Mouse (Mus musculus): Measurements from ENCODE around the gene Tsn. TPM values are rescaled to one million over a fixed set of nuclear protein-coding genes. Genes with fewer than 3 reads are reported as not detected.

The Tsn gene
- polyA plus RNA-seq, 1 experiment: 33.2 TPM

DNA sequence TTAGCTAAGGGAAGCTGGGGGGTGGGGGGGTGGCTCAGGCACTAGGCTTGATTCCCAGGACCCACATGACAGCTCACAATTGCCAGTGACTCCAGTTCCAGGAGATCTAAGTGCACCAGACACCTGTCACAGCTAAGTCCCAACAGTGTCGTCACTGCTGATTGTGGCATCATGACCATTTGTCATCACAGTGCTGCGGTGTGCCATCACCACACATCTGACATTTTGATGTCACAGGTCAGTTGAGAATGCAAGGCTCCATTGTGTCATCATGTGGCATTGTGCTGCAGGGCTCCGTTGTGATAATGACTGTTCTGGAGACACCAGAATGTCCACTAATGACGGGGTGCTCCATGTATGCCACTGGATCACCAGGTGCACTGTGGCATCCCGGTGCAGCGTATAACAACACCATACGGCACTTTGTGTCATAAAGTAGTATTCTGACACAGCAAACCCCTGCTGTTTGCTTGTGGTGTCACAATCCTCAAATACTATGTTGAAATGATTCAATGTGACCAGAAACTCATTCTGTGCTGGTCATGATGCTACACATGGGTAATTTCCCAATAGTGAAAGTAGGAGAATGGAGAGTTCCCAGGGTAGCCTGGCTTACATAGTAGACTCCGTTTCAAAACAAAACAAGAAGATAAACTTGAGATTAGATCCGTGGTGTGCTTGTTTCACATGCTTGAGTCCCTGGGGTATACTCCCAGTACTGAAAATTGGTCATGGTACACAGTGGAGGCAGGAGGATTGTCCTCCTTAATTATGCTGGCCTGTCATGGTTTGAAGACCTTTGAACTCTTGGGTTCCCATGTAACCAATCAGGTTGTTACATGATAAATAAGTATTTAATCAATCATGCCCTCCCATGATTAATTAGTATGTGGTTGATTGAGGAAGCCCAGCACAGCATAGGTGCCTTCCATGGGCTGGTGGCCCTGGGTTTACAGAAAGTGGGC is 23.5 kb upstream of the Tsn start:
- no peak for TF ChIP-seq POLR2A (IDR thresholded peaks at IDR 0.05; ENCODE audit: low read depth, low read length)
- H3K4me1 ChIP-seq (ENCODE audit: control insufficient read depth, insufficient read depth, insufficient read length): no peaks in the 10 kb centered on the region; the same call in 1 of the 2 replicates
- peaks cover 30% of the 10 kb centered on the region for H3K36me3 ChIP-seq (ENCODE audit: control insufficient read depth, insufficient read depth, low read length)
- no peak overlapping the region for H3K27ac ChIP-seq (ENCODE audit: insufficient read depth, low read length)
- no peak overlapping the region for H3K4me3 ChIP-seq (ENCODE audit: extremely low read depth, insufficient read depth, insufficient read length)
- no peaks in the 10 kb centered on the region for H3K27me3 ChIP-seq (ENCODE audit: control insufficient read depth, insufficient read depth, low read length)
- WGBS: 85% methylated on average over 9 of the region's 9 CpGs
- no peak for DNase-seq (ENCODE audit: low read depth in 1 of 2, low spot score in 2 of 2)

DNA sequence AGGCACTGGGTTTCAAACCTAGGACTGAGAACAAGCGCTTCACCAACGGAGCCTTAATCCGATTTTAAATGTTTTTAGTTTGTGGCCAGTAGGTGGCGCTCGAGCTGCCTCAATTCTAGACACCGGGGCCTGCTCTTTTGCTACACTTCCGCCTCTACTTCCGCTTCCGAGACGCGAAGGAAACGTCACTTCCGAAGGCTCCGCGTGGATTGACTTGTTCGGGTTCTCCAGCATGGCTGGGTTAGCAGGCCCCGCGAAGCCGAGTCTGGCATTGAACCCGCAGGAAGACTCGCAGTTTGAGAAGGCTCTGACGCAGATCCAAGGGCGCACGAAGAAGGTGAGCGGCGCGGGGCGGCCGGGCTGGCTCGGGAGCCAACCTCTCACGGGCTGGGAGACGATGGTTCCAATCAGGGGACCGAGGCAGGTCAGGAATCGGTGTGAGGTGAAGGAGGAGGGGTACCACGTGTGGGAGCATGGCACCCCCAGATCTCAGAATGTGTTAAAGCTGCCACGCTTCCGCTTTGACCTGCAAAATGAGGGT is 10.2 kb upstream of the Tsn start, which contains the start of gene Nifk:
TSS of gene Nifk (plus strand) at position 179 of the 541 bp plus-strand sequence.
- Histone ChIP-seq H3K4me3 (ENCODE audit: extremely low read depth, insufficient read depth, insufficient read length) (peak within 1 kb of the TSS; percentile 68), H3K27me3 (ENCODE audit: control insufficient read depth, insufficient read depth, low read length) (no peaks in the 10 kb centered on the region), H3K27ac (ENCODE audit: insufficient read depth, low read length) (0 out of 2 replicates have a peak within 1 kb of the TSS, but pooled peaks have one; percentile 4), H3K36me3 (ENCODE audit: control insufficient read depth, insufficient read depth, low read length) (peaks cover 13% of the 10 kb centered on the region), H3K4me1 (ENCODE audit: control insufficient read depth, insufficient read depth, insufficient read length) (peaks cover 5% of the 10 kb centered on the region; the same call in 1 of the 2 replicates)
- peak; percentile 88 to 91 for DNase-seq (ENCODE audit: low read depth in 1 of 2, low spot score in 2 of 2)
- WGBS: under 1% methylated on average over 37 of the region's 37 CpGs
- TF ChIP-seq POLR2A (IDR thresholded peaks at IDR 0.05; ENCODE audit: low read depth, low read length) (peak; percentile 33; the same call in 1 of the 2 replicates), CTCF (IDR thresholded peaks at IDR 0.05; ENCODE audit: extremely low read depth, insufficient read depth, insufficient read length, insufficient replicate concordance) (peak; percentile 74; the same call in 1 of the 2 replicates)

DNA sequence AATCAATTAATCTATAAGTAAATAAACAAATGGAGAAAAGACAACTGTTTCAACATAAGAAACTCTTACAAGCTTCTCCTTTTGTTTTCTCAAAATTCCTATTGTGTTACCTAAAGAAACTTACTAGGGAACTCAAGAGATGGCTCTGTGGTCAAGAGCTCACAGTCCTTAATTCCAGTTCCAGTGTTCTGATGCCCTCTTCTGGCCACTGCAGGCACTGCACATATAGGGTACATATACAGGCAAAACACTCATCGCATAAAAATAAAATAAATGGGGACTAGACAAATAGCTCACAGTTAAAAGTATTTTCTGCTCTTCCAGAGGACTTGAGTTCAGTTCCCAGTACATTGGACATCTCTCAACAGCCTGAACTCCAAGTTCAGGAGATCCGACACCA is 9.2 kb upstream of the Tsn start:
- WGBS: 72% methylated on average over 2 of the region's 2 CpGs
- DNase-seq (ENCODE audit: low read depth in 1 of 2, low spot score in 2 of 2): peak; percentile 12 to 25
- H3K4me1 ChIP-seq (ENCODE audit: control insufficient read depth, insufficient read depth, insufficient read length): peaks cover 5% of the 10 kb centered on the region; the same call in 1 of the 2 replicates

DNA sequence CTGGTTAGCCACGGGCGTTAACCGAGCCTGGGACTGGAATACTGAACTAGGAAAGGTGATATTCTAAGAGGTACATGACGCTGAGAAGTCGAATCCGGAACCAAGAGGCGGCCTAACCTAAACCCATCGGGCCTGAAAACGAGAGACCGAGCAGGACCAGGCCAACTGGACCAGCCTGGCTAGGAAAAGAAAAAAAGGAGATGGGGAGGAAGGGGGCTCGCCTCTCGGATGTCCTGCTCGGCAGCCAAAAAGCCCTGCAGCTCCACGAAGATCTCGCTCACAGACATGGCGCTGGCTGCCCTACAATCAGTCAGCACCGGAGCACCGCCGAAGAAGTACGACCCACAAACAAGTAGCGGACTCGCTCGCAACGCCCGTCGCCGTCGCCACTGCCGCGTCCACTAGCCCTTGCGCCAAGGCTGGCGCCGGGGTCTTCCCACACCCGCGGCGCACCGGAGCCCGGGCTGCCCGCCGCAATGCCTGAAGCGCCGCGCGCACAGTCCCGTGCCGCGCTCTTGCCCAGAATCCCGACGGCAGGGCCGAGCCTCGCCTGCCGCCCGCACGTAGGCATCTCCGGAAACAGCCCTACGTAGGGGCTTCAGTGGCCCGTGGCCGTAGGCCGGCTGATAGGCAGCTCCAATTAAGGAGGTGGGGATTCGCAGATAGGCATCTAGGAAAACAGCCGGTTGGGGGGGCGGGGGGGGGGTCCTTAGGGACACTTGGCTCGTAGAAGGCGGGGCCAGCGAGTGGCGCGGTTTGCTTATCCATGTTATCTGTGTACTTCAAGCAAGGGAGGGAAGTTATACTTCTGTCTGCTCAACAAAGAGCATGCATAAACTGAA is 538 bp downstream of the Tsn start:
- WGBS: under 1% methylated on average over 67 of the region's 67 CpGs
- peak overlapping the region; percentile 99 for H3K27ac ChIP-seq (ENCODE audit: insufficient read depth, low read length)
- peaks cover 2% of the 10 kb centered on the region for H3K4me1 ChIP-seq (ENCODE audit: control insufficient read depth, insufficient read depth, insufficient read length)
- no peaks in the 10 kb centered on the region for H3K27me3 ChIP-seq (ENCODE audit: control insufficient read depth, insufficient read depth, low read length)
- peaks cover 5% of the 10 kb centered on the region for H3K36me3 ChIP-seq (ENCODE audit: control insufficient read depth, insufficient read depth, low read length)
- TF ChIP-seq POLR2A (IDR thresholded peaks at IDR 0.05; ENCODE audit: low read depth, low read length) (peak; percentile 70), CTCF (IDR thresholded peaks at IDR 0.05; ENCODE audit: extremely low read depth, insufficient read depth, insufficient read length, insufficient replicate concordance) (no peak)
- peak; percentile 65 to 75 for DNase-seq (ENCODE audit: low read depth in 1 of 2, low spot score in 2 of 2)
- peak overlapping the region; percentile 100 for H3K4me3 ChIP-seq (ENCODE audit: extremely low read depth, insufficient read depth, insufficient read length)

More for the DNA sequence above, 9.2 kb upstream of the Tsn start:
- TF ChIP-seq CTCF (IDR thresholded peaks at IDR 0.05; ENCODE audit: extremely low read depth, insufficient read depth, insufficient read length, insufficient replicate concordance) (no peak), POLR2A (IDR thresholded peaks at IDR 0.05; ENCODE audit: low read depth, low read length) (no peak)
- H3K4me3 ChIP-seq (ENCODE audit: extremely low read depth, insufficient read depth, insufficient read length): no peak overlapping the region
- no peak overlapping the region for H3K27ac ChIP-seq (ENCODE audit: insufficient read depth, low read length)
- no peaks in the 10 kb centered on the region for H3K27me3 ChIP-seq (ENCODE audit: control insufficient read depth, insufficient read depth, low read length)
- H3K36me3 ChIP-seq (ENCODE audit: control insufficient read depth, insufficient read depth, low read length): peaks cover 11% of the 10 kb centered on the region

DNA sequence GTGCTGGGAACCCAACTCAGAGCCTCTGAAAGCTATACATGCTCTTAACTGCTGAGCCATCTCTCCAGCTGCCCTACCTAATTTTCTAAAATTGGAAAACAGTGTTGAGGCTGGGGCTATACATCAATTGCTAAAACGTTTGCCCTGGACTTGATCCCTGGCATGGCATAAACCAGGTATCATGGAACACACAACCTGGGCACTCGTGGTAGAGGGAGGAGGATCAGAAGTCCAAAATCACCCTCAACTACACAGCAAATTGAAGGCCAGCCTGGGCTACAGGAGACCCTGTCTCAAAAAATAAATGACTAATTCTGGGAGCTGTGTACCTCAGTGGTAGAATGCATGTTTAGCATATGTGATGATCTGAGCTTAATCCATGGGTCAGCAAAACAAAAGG is 13.8 kb downstream of the Tsn start:
- Histone ChIP-seq H3K36me3 (ENCODE audit: control insufficient read depth, insufficient read depth, low read length) (peaks cover 33% of the 10 kb centered on the region), H3K4me3 (ENCODE audit: extremely low read depth, insufficient read depth, insufficient read length) (no peak overlapping the region), H3K27me3 (ENCODE audit: control insufficient read depth, insufficient read depth, low read length) (no peaks in the 10 kb centered on the region), H3K4me1 (ENCODE audit: control insufficient read depth, insufficient read depth, insufficient read length) (no peaks in the 10 kb centered on the region), H3K27ac (ENCODE audit: insufficient read depth, low read length) (no peak overlapping the region)
- WGBS: 96% methylated on average over 2 of the region's 2 CpGs
- DNase-seq (ENCODE audit: low read depth in 1 of 2, low spot score in 2 of 2): no peak
- no peak for TF ChIP-seq CTCF (IDR thresholded peaks at IDR 0.05; ENCODE audit: extremely low read depth, insufficient read depth, insufficient read length, insufficient replicate concordance)
- no peak for TF ChIP-seq POLR2A (IDR thresholded peaks at IDR 0.05; ENCODE audit: low read depth, low read length)

DNA sequence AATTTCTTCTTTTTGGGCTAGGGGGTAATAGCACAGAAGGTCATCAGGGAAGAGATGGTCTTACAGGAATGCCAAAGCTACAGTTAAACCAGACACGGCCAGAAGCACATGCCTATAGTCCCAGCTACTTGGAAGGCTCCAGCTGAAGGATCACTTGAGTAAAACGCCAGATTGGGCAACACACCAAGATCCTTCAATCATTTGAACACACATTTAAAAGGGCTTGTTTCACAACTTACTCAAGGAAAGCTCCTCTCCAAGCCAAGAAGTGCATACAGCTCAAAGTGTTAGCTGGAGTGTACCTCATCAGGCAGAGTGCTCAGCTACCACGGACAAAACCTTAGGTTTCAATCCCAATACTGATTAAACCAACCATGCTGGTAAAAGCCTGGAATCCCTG is 14.9 kb downstream of the Tsn start:
- WGBS: 90% methylated on average over 3 of the region's 3 CpGs
- DNase-seq (ENCODE audit: low read depth in 1 of 2, low spot score in 2 of 2): no peak
- H3K4me3 ChIP-seq (ENCODE audit: extremely low read depth, insufficient read depth, insufficient read length): no peak overlapping the region
- TF ChIP-seq CTCF (IDR thresholded peaks at IDR 0.05; ENCODE audit: extremely low read depth, insufficient read depth, insufficient read length, insufficient replicate concordance) (no peak), POLR2A (IDR thresholded peaks at IDR 0.05; ENCODE audit: low read depth, low read length) (no peak)
- H3K27me3 ChIP-seq (ENCODE audit: control insufficient read depth, insufficient read depth, low read length): no peaks in the 10 kb centered on the region
- H3K4me1 ChIP-seq (ENCODE audit: control insufficient read depth, insufficient read depth, insufficient read length): no peaks in the 10 kb centered on the region
- H3K36me3 ChIP-seq (ENCODE audit: control insufficient read depth, insufficient read depth, low read length): peaks cover 28% of the 10 kb centered on the region
- no peak overlapping the region for H3K27ac ChIP-seq (ENCODE audit: insufficient read depth, low read length)
